Mouse (Mus musculus): Measurements from ENCODE around the gene Hbp1.

- TF ChIP-seq CTCF (IDR thresholded peaks at IDR 0.05; ENCODE audit: low read depth, low read length), result no peak
- TF ChIP-seq POLR2A (IDR thresholded peaks at IDR 0.05; ENCODE audit: extremely low read depth, insufficient read depth, low read length), result no peak
Measured at GRCm38 (mm10) chr12:31900391-31900914, 49.9 kb downstream of the Hbp1 start.
